Mouse (Mus musculus) lung, postnatal 14 days (tissue): ENCODE measurements around the gene Hmgn2.

ENCODE experiments used
- DNase-seq: peaks from one replicate; pipeline ENCODE4 v3.0.0; 2021

Hmgn2 gene

DNA sequence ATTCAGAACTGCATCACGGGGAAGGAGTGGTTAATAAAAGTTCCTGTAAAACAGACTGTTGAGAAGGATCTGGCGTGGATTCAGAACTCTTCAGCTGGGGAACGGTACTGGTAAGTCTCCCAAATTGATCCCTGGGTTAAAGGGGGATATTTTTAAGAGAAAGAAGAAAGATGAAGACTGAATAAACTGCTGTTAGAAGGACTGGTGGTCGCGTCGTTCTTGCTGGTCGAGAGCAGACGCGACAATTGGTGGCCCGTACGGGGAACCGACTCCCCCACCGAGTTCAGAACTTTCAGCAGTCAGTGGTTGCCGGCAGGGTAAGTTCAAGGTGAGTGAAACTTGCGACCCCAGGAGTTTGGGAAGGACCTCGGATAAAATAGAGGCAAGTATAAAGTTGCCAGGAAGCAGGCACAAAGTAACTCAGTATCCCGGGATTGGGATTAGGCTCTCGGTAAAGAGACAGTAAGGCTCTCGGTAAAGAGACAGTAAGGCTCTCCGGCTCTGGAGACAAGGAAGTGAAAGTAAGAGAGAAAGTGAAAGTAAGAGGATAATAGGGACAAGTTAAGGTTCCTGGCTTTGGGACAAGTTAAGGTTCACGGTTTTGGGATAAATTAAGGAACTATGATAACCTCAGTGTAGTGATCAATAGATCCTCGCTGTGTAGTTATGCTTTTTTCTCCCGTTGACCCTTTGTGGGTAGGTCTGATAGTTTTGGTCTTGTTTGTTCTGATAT, 50.2 kb downstream of the Hmgn2 start:
- DNase-seq, result peak; percentile 28
